Mouse (Mus musculus): Measurements from ENCODE around the gene Klhdc9.
"Not testable (repeated sequence)": the region's sequence is repeated elsewhere in the genome, so short reads cannot be mapped to it uniquely, and the experiment has no call there.

The Klhdc9 gene

DNA sequence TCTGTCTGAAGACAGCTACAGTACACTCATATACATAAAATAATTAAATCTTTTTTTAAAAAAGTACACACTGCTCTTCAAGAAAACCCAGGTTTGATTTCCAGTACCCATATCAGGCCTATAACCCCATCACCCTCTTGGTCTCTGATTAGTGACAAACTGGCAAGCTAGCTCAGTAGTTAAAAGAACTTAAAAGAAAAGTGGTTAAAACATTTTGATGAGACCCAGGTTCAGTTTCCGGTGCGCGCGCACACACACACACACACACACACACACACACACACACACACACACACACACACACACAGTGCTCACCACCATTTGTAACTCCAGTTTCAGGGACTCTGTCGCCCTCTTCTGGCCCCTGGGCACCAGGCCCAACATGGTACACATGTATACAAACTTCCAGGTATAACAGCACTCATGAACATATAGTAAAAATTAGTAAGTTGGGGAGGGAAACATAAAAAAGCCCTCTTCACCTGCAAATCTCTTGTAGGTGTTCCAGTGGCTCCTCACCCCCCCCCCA is 4.7 kb downstream of the Klhdc9 start:
- peak in 1 of 2 experiments; percentile 59 for DNase-seq

DNA sequence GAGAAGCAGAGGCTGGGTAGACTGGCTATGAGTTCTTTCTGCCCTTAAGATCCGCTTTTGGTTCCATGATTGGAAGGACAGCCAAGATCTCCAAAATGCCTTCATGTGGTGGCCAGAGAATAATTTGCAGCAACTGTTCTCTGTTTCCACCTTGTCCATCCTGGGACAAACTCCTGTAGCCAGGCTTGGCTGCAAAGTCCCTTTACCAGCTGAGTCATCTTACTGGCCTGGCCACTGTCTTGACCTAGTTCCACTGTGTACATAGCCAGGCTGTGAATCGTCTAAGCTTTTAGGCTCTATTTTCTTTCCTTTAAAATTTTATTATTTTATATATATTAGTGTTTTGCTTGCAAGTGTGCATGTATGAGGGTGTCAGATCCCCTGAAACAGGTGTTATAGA is 11.4 kb downstream of the Klhdc9 start:
- DNase-seq, result no peak

DNA sequence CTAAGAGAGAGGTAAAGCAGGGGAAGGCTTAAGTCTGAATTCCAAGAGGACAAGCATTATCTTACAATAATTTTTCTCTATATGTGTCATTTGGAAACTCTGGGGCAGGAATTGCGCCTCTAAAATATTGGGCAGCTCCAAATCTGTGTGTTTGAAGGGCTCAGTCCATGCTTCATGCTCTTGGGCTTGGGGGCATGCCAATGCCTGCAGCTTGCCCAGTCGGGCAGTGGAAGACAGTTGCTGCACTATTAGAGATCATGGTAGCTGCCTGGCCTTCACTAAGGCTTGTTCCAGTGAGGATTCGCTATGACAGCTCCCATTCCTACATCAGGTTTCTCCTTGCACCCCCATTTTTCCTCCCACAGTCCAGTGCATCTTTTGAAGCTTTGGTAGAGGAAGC is 11.9 kb downstream of the Klhdc9 start:
- peak; percentile 46 to 55 for DNase-seq

GRCm38 (mm10) chr1:171346095-171346450 is 14.5 kb downstream of the Klhdc9 start:
- no peak for DNase-seq

DNA sequence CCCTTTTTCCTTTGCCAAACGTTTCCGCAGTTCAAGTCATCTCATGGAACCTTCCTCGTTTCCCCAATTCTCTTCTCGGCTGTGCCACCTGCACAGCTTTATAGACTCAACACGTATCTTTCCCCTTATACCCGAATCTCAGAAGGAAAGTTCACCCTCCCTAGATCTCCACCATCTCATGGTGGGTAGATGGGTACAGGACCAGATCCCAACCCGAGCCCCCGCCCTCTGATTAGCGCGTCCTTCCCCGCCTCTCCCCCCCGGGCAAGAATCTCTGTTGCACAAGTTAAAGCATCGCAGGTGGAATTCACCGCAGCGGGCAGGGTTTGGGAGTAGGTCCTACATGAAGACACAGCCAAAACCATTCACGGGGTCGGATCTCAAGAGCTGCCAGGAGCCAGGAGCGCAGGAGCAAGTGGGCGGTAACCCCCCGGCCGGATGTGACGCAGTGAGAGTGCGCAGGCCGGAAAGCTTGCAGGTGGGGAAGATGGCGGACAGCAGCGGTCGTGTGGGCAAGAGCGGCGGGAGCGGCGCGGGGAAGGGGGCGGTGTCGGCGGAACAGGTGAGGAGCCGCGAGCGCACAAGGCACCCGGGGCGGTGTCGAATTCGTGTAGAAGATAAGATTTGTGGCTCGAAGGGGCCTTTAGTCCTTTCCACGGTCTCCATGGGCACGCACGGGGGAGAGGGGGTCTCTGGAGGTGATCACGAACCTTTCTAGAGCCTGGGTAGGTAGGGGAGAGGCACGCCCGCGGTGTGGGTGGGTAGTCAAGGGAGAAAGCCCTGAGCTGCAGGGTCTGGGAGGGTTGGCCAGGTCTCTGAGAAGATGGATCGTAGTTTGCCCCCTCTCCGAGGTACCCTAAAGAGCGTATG is 15.1 kb downstream of the Klhdc9 start, which contains the start of the genes Nit1 and Pfdn2:
Nit1 (minus strand) TSS at position 422 of the 870 bp plus-strand sequence.
Pfdn2 (plus strand) TSS at position 446 of the 870 bp plus-strand sequence.
- DNase-seq, result peak; percentile 92 to 95

GRCm38 (mm10) chr1:171344715-171345114 is 15.9 kb downstream of the Klhdc9 start:
- no peak for DNase-seq

DNA sequence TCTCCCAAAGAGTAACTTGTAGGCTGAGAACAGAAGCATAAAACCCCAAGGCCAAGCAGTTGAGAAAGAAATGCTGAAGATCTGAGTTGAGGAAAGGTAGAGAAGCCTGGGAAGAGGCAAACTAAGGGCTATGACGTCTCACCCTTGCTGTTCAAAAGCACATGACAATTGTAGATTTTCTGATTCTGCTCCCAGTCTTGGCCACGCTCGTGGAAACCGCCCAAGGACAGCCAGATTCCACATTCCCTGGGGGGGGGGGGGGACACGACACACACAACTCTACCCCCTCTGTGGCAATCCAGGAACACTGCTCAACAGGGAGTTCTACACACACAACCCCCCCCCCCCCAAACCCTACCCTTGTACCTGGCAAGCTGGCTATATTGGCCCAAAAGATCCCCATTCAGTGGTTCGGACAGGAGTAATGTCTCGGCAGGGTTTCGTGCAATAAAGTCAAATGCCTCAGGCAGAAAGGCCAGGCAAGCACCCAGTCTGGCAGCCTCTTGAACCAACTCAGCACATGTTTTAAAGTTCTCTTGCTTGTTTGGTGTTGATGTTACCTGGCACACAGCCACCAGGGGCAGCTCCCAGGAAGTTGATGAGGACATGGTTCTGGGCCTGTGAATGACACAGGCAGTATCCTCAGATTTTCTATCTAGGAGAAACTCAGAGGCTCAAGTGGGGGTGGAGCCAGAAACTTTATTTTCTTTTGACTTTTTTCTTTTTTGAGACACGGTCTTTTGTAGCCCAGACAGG is 16.5 kb downstream of the Klhdc9 start:
- peak in 1 of 2 experiments; percentile 39 for DNase-seq

DNA sequence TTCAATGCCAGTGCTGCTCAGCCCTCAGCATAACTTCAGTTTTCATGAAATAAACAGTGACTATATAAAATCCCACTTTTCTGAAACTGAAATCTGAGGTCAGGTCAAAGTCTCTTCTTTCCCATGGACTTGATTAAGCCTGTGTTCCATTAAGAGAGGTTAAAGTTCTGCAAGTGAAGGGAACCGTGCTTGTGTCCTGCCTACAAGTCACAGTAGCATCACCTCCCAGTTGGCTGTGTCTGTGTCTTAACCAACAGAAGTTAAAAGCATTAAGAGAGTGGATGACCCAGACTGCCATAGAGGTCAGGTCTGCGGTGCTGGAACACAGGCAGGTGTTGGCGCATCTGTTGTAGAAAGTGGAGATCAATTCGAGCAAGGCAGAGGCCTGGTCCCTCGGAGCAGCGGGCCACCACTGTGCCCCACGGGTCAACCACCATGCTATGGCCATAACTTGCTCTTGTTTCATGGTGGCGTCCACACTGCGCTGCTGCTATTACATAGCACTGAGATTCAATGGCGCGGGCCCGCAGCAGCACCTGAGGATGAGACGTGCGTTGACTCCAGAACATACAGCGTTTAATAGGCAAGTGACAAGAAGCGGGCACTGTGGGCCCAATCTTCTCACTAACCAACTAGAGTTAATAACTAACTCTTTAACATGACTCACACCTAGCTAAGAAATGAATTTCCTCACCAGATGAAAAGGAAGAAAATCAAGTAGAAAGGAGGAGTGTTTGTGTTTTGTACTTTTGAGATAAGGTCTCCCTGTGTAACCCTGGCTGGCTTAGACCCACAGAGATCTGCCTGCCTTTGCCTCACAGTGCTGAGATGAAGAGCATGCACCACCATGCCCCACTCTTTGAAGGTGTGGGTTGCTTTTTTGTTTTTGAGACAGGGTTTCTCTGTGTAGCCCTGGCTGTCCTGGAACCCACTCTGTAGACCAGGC is 18.1 kb downstream of the Klhdc9 start:
- DNase-seq, result no peak

DNA sequence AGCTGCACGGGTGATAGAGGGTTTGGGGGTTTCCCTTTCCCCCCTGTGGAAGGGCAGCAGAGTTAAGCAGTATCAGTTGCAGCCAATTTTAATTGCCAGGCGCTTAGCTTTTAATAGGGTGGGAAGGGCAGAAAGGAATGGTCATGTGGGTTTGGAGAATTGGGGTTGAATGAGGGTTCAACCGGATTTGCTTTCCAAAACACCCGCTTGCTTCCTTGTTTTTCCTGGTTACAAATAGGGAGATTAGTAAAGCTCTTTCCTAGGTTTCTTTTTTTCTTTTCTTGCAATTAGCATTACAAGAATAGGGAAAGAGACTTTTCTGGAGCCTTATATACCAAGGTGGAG is 30.4 kb downstream of the Klhdc9 start:
- DNase-seq, result no peak

DNA sequence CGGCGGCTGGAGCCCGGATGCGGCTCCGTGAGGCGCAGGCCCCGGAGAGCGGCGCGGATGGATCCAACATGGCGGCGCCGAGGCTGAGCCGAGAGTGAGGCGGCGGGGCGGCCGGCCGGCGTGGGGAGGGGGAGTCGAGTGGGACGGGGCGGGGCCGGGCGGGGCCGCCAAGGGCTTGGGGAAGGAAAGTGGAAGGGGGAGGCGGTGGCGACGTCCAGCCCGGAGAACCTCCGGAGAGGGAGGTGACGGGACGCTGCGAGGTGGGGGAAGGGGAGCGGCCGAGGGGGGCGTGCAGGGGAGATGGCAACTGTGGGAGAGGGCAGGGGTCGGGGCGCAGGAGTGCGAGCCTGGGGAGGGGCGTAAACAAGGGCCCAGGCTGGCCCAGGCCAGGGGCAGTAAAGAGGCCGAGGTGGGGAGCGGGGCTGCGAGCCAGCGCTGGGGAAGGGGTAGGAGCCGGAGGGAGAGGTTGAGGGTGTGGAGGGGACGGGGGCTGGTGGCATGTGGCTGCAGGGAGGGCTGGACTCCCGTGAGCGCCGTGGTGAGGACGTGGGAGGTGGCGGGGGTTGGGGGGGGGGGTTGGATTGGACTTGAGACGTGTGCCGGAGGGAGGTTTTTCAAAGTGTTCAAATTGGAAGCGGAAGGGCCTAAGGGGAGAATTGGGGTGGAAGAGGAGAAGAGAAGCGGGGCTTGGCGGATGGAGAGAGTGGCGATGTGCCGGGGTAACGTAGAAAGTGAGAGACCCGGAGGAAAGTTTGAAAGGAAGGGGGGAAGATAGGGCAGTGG is 31.0 kb downstream of the Klhdc9 start:
- DNase-seq, result peak; percentile 48 to 86

DNA sequence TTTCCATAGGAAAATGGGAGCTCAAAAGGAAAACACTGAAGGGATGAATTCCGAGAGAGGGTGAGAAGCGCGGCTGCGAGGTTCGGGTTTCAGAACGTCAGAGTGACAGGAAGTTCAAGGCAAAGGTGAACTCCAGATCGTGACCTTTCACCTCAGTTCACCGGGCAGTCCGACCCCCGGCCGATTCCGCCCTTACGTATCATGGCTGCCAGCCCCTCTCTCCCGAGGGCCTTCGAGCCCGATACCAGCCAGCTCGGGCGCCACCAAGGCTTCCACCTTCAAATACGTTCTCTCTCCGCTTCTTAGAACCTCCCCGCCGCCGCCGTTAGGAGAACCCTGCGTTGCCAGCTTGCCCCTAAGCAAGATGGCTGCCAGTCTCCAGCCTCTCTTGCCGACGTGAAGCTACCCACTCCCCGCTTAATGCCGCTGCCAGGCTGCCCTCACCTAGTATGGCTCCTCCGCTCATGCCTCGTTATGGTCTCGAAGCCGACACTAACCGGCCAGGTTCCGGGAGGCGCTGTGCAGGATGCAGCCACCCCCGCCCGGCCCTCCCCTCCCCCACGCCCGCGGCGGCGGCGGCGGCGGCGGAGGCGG is 31.7 kb downstream of the Klhdc9 start, which contains the start of gene Dedd:
Dedd (plus strand) TSS at position 307 of the 594 bp plus-strand sequence.
- DNase-seq, result peak; percentile 94

GRCm38 (mm10) chr1:171328244-171328643 is 32.4 kb downstream of the Klhdc9 start:
- peak in 1 of 2 experiments; percentile 49 for DNase-seq

- not testable (repeated sequence) for DNase-seq
Observed at GRCm38 (mm10) chr1:171326588-171326987, 34.0 kb downstream of the Klhdc9 start.

DNA sequence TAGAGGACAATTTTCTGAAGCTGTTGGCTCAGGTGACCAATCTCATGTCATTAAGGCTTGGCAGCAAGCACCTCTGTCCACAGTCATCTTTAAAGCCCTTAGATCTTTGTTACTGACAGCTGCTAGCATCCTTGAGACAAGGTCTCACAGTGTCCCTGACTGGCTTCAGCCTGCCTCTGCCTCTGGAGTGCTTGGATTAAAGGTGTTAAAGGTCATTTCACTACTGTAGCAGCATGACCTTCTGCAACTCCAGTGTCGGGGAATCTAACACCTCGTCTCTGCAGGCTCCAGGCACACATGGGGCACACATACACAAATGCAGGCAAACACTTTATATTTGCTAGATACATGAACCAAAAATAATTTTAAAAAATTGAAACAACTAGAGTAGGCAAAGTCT is 35.0 kb downstream of the Klhdc9 start:
- DNase-seq, result no peak

- no peak for DNase-seq
Observed at GRCm38 (mm10) chr1:171322012-171322411, 38.6 kb downstream of the Klhdc9 start.

- peak; percentile 35 to 40 for DNase-seq
Observed at GRCm38 (mm10) chr1:171321415-171321814, 39.2 kb downstream of the Klhdc9 start.

DNA sequence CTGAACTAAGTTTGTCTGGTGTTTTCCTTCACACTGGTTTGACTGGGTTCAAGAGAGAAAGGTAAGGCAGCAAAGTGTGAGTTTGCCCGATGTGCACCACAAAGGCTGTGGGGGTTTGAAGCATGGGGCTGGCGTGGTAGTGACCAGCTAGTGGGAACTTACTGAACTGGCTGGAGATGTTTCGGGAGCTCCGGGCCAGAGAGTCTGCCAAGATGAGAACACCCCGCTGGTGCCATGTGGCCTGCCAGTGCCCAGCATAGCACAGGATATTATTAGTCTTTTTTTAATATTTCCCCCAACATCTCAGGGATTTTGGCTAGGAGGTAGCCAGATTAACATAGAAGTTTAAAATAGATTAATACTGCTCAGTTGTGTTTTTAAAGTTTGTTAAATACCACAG is 40.4 kb downstream of the Klhdc9 start:
- DNase-seq, result peak; percentile 74 to 87

- peak in 1 of 2 experiments; percentile 36 for DNase-seq
Observed at GRCm38 (mm10) chr1:171319748-171320147, 40.9 kb downstream of the Klhdc9 start.

DNA sequence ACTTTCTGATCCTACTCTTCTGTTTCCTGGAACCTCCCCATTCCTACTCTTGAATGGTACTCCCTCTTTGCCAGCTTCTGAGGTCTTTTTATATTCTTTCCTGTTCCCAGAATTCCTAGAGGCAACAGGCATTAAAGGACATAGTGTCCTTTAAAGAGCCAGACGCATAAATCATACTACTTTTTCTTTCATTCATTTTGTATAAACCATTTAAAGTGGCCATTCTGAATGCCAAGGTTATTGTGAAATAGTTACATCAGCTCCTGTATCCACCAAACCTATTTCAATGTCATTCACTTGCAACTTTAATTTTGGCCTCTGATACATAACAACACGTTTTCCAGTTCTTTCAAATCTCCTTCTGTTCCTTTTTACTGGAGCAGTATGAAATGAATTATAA is 51.3 kb downstream of the Klhdc9 start:
- no peak for DNase-seq
